Mouse (Mus musculus) lung, postnatal 0 days (tissue): ENCODE data around the gene Arhgap27. TPM values are rescaled to one million over a fixed set of nuclear protein-coding genes. Genes with fewer than 3 reads are reported as not detected.
"Not testable (repeated sequence)": the region's sequence is repeated elsewhere in the genome, so short reads cannot be mapped to it uniquely, and the experiment has no call there.

Source experiments
- ATAC-seq: fragments of 200-750 bp; cut with Nextera tagmentation; 2 replicates; pipeline ENCODE4 v1.8.0; 2017; ENCODE audit warnings: moderate library complexity
- DNase-seq: peaks from one replicate; pipeline ENCODE4 v3.0.0-alpha.2; 2016; ENCODE audit warnings: low spot score
- H3K27ac ChIP-seq: fragments of 300-500 bp; sonication (generic); 2 replicates; pipeline ENCODE4 v1.5.1; 2014; ENCODE audit warnings: antibody characterized with exemption, mild to moderate bottlenecking, low read length, mixed read lengths
- H3K27me3 ChIP-seq: fragments of 300-500 bp; sonication (generic); replicated peaks from 2 replicates; pipeline ENCODE4 v1.6.1; 2014; ENCODE audit warnings: low read length, mixed read lengths; ENCODE audit not compliant: insufficient read depth
- H3K36me3 ChIP-seq: fragments of 300-500 bp; sonication (generic); 2 replicates; pipeline ENCODE4 v1.6.1; 2014; ENCODE audit warnings: low read length, mixed read lengths; ENCODE audit not compliant: insufficient read depth
- H3K4me1 ChIP-seq: fragments of 300-500 bp; sonication (generic); 2 replicates; pipeline ENCODE4 v1.6.1; 2014; ENCODE audit warnings: antibody characterized with exemption, low read depth, low read length, mixed read lengths; ENCODE audit not compliant: insufficient read depth
- H3K4me2 ChIP-seq: fragments of 300-500 bp; sonication (generic); replicated peaks from 2 replicates; pipeline ENCODE4 v1.6.1; 2014; ENCODE audit warnings: low read depth, mild to moderate bottlenecking, low read length, moderate library complexity, mixed read lengths
- H3K4me3 ChIP-seq: fragments of 300-500 bp; sonication (generic); 2 replicates; pipeline ENCODE4 v1.5.1; 2014; ENCODE audit warnings: low read depth, low read length
- H3K9ac ChIP-seq: fragments of 300-500 bp; sonication (generic); replicated peaks from 2 replicates; pipeline ENCODE4 v1.6.1; 2014; ENCODE audit warnings: low read depth, mild to moderate bottlenecking
- H3K9me3 ChIP-seq: fragments of 300-500 bp; sonication (generic); 2 replicates; pipeline ENCODE4 v1.6.1; 2016; ENCODE audit warnings: low read length, mixed read lengths
- CTCF ChIP-seq: IDR thresholded peaks from 2 replicates; pipeline ENCODE4 v1.5.1; 2016; ENCODE audit warnings: antibody characterized with exemption, mild to moderate bottlenecking
- EP300 ChIP-seq: IDR thresholded peaks from 2 replicates; pipeline ENCODE4 v1.6.1; 2016; ENCODE audit warnings: antibody characterized with exemption, mild to moderate bottlenecking, control low read depth
- WGBS: fragments of 180-500 bp; shearing (Covaris S2); extraction: QIAGEN DNeasy Blood & Tissue Kit; methylation state at CpG from one replicate; pipeline ENCODE4 v1.1.7; 2014; 5-methylcytosine and 5-hydroxymethylcytosine counted together
- polyA plus RNA-seq: library from polyadenylated mRNA; unstranded; fragments of >200 nt; fragmentation: Nextera tagmentation; extraction: Ambion mirVana; gene quantifications from 2 replicates; pipeline ENCODE4 v1.2.1, GENCODE M21; 2015

Arhgap27 gene
- 18.5 and 20.0 TPM in 2 replicates for polyA plus RNA-seq

- 3% methylated on average over 34 of the region's 35 CpGs for WGBS
- Histone ChIP-seq H3K4me1 (peaks cover 10% of the 10 kb centered on the region), H3K27me3 (no peaks in the 10 kb centered on the region), H3K4me3 (peak within 1 kb of the TSS; percentile 57), H3K9ac (peak within 1 kb of the TSS; percentile 71), H3K27ac (peak within 1 kb of the TSS; percentile 94), H3K4me2 (peak within 1 kb of the TSS; percentile 94), H3K9me3 (no peaks in the 10 kb centered on the region), H3K36me3 (0 out of 2 replicates have a peak, but pooled peaks cover 4% of the 10 kb centered on the region)
- peak; percentile 0; the same call in 1 of the 2 replicates for TF ChIP-seq CTCF
- peak; percentile 67; the same call in 1 of the 2 replicates for TF ChIP-seq EP300
- ATAC-seq (peak; percentile 70), DNase-seq (peak; percentile 89)
Measured at GRCm38 (mm10) chr11:103363214-103364148, at the start of gene Arhgap27. Gene Arhgap27 (minus strand): TSS chr11:103363692.

GRCm38 (mm10) chr11:103412950-103413423, 49.5 kb upstream of the Arhgap27 start:
- ATAC-seq = peak; percentile 69
- TF ChIP-seq CTCF (no peak), EP300 (no peak)
- H3K27ac ChIP-seq = peak overlapping the region; percentile 65
- peak; percentile 69 for DNase-seq
- peaks cover 6% of the 10 kb centered on the region; the same call in 1 of the 2 replicates for H3K4me1 ChIP-seq
- peak overlapping the region; percentile 83 for H3K4me2 ChIP-seq
- no peaks in the 10 kb centered on the region for H3K9me3 ChIP-seq
- 2% methylated on average over 14 of the region's 14 CpGs for WGBS
- no peaks in the 10 kb centered on the region for H3K27me3 ChIP-seq
- peak overlapping the region; percentile 93 for H3K4me3 ChIP-seq
- H3K36me3 ChIP-seq = no peaks in the 10 kb centered on the region
- H3K9ac ChIP-seq = 0 out of 2 replicates have a peak overlapping the region, but pooled peaks have one; percentile 30

GRCm38 (mm10) chr11:103411981-103412949, 48.8 kb upstream of the Arhgap27 start, which contains the start of gene Plekhm1:
Gene Plekhm1 (minus strand): TSS chr11:103412687.
- Histone ChIP-seq H3K27ac (peak within 1 kb of the TSS; percentile 65), H3K27me3 (no peaks in the 10 kb centered on the region), H3K4me1 (peaks cover 6% of the 10 kb centered on the region; the same call in 1 of the 2 replicates), H3K9ac (peak within 1 kb of the TSS; percentile 84), H3K4me3 (peak within 1 kb of the TSS; percentile 93), H3K36me3 (no peaks in the 10 kb centered on the region), H3K9me3 (no peaks in the 10 kb centered on the region), H3K4me2 (peak within 1 kb of the TSS; percentile 83)
- ATAC-seq (peak; percentile 99), DNase-seq (peak; percentile 99)
- no peak for TF ChIP-seq EP300
- no peak; the same call in 1 of the 2 replicates for TF ChIP-seq CTCF
- WGBS = under 1% methylated on average over 65 of the region's 67 CpGs

- Histone ChIP-seq H3K4me2 (peak overlapping the region; percentile 83), H3K4me1 (peaks cover 6% of the 10 kb centered on the region; the same call in 1 of the 2 replicates), H3K9ac (no peak overlapping the region), H3K4me3 (peak overlapping the region; percentile 93; the same call in 1 of the 2 replicates), H3K9me3 (no peaks in the 10 kb centered on the region), H3K36me3 (no peaks in the 10 kb centered on the region), H3K27me3 (no peaks in the 10 kb centered on the region), H3K27ac (no peak overlapping the region)
- TF ChIP-seq CTCF (peak; percentile 16; the same call in 1 of the 2 replicates), EP300 (no peak)
- WGBS = 65% methylated on average over 1 of the region's 1 CpGs
- ATAC-seq (no peak), DNase-seq (peak; percentile 26)
Measured at GRCm38 (mm10) chr11:103411301-103411700, 47.8 kb upstream of the Arhgap27 start.

GRCm38 (mm10) chr11:103408880-103409279, 45.4 kb upstream of the Arhgap27 start:
- DNase-seq (no peak), ATAC-seq (no peak)
- H3K4me3 ChIP-seq = no peak overlapping the region
- no peak overlapping the region for H3K27ac ChIP-seq
- TF ChIP-seq EP300 (no peak), CTCF (no peak)
- no peaks in the 10 kb centered on the region for H3K9me3 ChIP-seq
- peaks cover 10% of the 10 kb centered on the region; the same call in 1 of the 2 replicates for H3K4me1 ChIP-seq
- no peak overlapping the region for H3K4me2 ChIP-seq
- no peak overlapping the region for H3K9ac ChIP-seq
- WGBS = 84% methylated on average over 13 of the region's 13 CpGs
- no peaks in the 10 kb centered on the region for H3K36me3 ChIP-seq
- no peaks in the 10 kb centered on the region for H3K27me3 ChIP-seq

- H3K9ac ChIP-seq, H3K36me3 ChIP-seq, H3K9me3 ChIP-seq, H3K4me3 ChIP-seq, ATAC-seq, H3K4me1 ChIP-seq, H3K27ac ChIP-seq, H3K27me3 ChIP-seq, H3K4me2 ChIP-seq: not testable (repeated sequence)
- DNase-seq = peak; percentile 25
- 51% methylated on average over 5 of the region's 5 CpGs for WGBS
Measured at GRCm38 (mm10) chr11:103407136-103407535, 43.6 kb upstream of the Arhgap27 start.
